Mouse (Mus musculus) mature B cell (primary cell): ENCODE results near the gene Rhot2.

Source experiments
- in situ Hi-C: fragments of 300-500 bp; cut with MboI; formaldehyde crosslinking; loops from 2 replicates; pipeline ENCODE4 v1.14.3; 2019

Gene Rhot2

GRCm38 (mm10) chr17:25796211-25796771, 48.4 kb downstream of the Rhot2 start:
- in situ Hi-C loops = no loop called here

- in situ Hi-C loops = no loop called here
Measured at GRCm38 (mm10) chr17:25795609-25796092, 49.0 kb downstream of the Rhot2 start, which contains the start of gene AC134908.4. Gene AC134908.4 (minus strand): TSS chr17:25795659.

- in situ Hi-C loops = no loop called here
Measured at GRCm38 (mm10) chr17:25794998-25795397, 49.7 kb downstream of the Rhot2 start.

GRCm38 (mm10) chr17:25794197-25794596, 50.5 kb downstream of the Rhot2 start:
- in situ Hi-C loops = no loop called here

GRCm38 (mm10) chr17:25792615-25793014, 52.0 kb downstream of the Rhot2 start, which contains the start of gene Fam173a:
Gene Fam173a (minus strand): TSS chr17:25792901.
- in situ Hi-C loops = no loop called here

GRCm38 (mm10) chr17:25791843-25792527, 52.7 kb downstream of the Rhot2 start:
- in situ Hi-C loops = no loop called here

- in situ Hi-C loops = no loop called here
Measured at GRCm38 (mm10) chr17:25791320-25791842, 53.3 kb downstream of the Rhot2 start.
